Mouse (Mus musculus): ENCODE data around the gene Kcnk12.

Gene Kcnk12

GRCm38 (mm10) chr17:87698996-87699765 is 98.6 kb downstream of the Kcnk12 start:
- no peak for DNase-seq (ENCODE audit: low spot score)

DNA sequence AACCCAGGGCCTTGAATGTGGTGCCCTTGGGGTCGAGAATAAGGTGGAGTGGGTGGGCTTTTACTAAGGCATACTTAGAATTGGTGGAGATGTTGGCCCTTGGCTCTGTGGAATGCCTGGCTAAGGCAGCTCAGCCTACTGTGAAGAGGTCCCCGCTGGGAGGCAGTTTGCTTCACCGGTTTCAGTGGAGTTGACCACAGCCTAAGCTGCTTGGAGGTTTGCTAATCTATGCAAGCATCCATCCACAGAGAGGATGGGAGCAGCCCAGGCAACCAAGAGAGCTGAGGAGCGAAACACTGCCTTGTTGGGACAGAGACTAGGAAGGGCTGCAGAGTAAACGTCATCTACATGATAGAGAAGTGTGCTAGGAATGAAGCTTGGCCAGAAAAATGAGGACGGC is 101.0 kb downstream of the Kcnk12 start:
- DNase-seq (ENCODE audit: low spot score) = no peak

- DNase-seq (ENCODE audit: low spot score) = no peak
These were observed 101.8 kb downstream of the Kcnk12 start for GRCm38 (mm10) chr17:87695874-87696465.
